Mouse (Mus musculus) hindbrain, embryonic 11.5 days (tissue): ENCODE results near the gene Gpr89. TPM values are rescaled to one million over a fixed set of nuclear protein-coding genes. Genes with fewer than 3 reads are reported as not detected.

Experiments
- ATAC-seq: fragments of 200-750 bp; cut with Nextera tagmentation; 2 replicates; pipeline ENCODE4 v1.8.0; 2017; ENCODE audit warnings: mild to moderate bottlenecking, moderate TSS enrichment, moderate library complexity; ENCODE audit not compliant: low FRiP score
- DNase-seq: peaks from one replicate; pipeline ENCODE4 v3.0.0-alpha.2; 2015; ENCODE audit warnings: low spot score
- H3K27ac ChIP-seq: fragments of 300-500 bp; sonication (generic); 2 replicates; pipeline ENCODE4 v1.5.1; 2014; ENCODE audit warnings: mild to moderate bottlenecking, low read depth, low read length
- H3K27me3 ChIP-seq: fragments of 300-500 bp; sonication (generic); 2 replicates; pipeline ENCODE4 v1.6.1; 2014; ENCODE audit warnings: mild to moderate bottlenecking, low read length, moderate library complexity, mixed read lengths; ENCODE audit not compliant: control insufficient read depth, insufficient read depth
- H3K36me3 ChIP-seq: fragments of 300-500 bp; sonication (generic); 2 replicates; pipeline ENCODE4 v1.6.1; 2014; ENCODE audit warnings: mild to moderate bottlenecking, low read length, moderate library complexity, mixed read lengths; ENCODE audit not compliant: control insufficient read depth, insufficient read depth
- H3K4me1 ChIP-seq: fragments of 300-500 bp; sonication (generic); replicated peaks from 2 replicates; pipeline ENCODE4 v1.6.1; 2014; ENCODE audit warnings: low read length, mixed read lengths; ENCODE audit not compliant: control insufficient read depth, insufficient read depth
- H3K4me2 ChIP-seq: fragments of 300-500 bp; sonication (generic); replicated peaks from 2 replicates; pipeline ENCODE4 v1.6.1; 2014; ENCODE audit warnings: mild to moderate bottlenecking, low read depth, low read length
- H3K4me3 ChIP-seq: fragments of 300-500 bp; sonication (generic); 2 replicates; pipeline ENCODE4 v1.5.1; 2014; ENCODE audit warnings: low read depth, low read length
- H3K9ac ChIP-seq: fragments of 300-500 bp; sonication (generic); 2 replicates; pipeline ENCODE4 v1.6.1; 2014; ENCODE audit warnings: low read depth, low read length
- H3K9me3 ChIP-seq: fragments of 300-500 bp; sonication (generic); 2 replicates; pipeline ENCODE4 v1.6.1; 2016; ENCODE audit warnings: low read length; ENCODE audit not compliant: control insufficient read depth
- WGBS: fragments of 180-500 bp; shearing (Covaris S2); extraction: QIAGEN DNeasy Blood & Tissue Kit; methylation state at CpG from one replicate; pipeline ENCODE4 v1.1.7; 2014; 5-methylcytosine and 5-hydroxymethylcytosine counted together
- polyA plus RNA-seq: library from polyadenylated mRNA; unstranded; fragments of >200 nt; fragmentation: Nextera tagmentation; extraction: Ambion mirVana; gene quantifications from 2 replicates; pipeline ENCODE4 v1.2.1, GENCODE M21; 2014

The Gpr89 gene
- polyA plus RNA-seq, 1 experiment from 2014 or later, result 45.9 TPM

DNA sequence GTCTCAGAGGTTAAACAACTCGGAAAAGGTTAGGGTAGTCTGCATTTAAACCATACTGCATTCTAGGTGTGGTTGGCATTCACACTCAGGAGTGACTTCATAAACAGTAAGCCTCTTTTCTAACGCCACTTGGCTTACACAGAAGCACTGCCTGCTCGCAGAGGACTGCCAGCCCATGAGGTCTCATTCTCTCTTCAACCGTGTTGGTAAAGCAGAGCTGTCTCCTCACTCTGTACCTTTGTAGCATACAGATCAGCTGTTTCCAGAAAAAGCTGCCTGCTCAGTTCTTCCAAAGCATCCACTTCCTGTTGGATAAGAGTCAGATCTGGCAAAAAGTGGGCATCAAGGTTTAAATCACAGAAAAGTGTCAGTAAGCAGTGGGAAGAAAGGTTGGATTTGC, 24.8 kb downstream of the Gpr89 start:
- H3K27me3 ChIP-seq, result no peaks in the 10 kb centered on the region
- WGBS, result 91% methylated on average over 4 of the region's 4 CpGs
- H3K4me2 ChIP-seq, result no peak overlapping the region
- no peaks in the 10 kb centered on the region for H3K4me1 ChIP-seq
- H3K9me3 ChIP-seq, result no peaks in the 10 kb centered on the region
- no peak overlapping the region for H3K27ac ChIP-seq
- no peak overlapping the region for H3K9ac ChIP-seq
- no peak for DNase-seq
- ATAC-seq, result no peak
- no peaks in the 10 kb centered on the region for H3K36me3 ChIP-seq
- H3K4me3 ChIP-seq, result no peak overlapping the region

DNA sequence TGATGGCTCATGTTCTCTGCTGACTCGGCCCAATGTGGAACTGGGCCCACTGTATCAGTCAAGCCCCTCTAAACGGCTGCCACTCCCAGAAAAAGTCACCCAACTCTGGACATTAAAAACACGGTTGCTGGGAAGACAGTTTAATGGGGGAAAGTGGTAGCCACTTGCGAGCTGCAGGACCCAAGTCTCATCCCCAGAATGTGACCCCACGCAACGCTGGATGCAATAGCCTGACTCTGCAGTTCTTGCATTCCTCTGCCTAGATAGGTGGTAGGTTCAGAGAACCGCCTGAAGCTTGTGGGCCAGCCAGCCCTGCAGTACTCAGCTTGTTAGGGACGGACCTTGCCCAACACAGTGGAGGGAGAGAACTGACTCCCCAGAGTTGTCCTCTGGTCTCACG, 25.6 kb downstream of the Gpr89 start:
- Histone ChIP-seq H3K4me1 (no peaks in the 10 kb centered on the region), H3K9me3 (no peaks in the 10 kb centered on the region), H3K9ac (no peak overlapping the region), H3K36me3 (no peaks in the 10 kb centered on the region), H3K27ac (no peak overlapping the region), H3K4me3 (no peak overlapping the region), H3K27me3 (no peaks in the 10 kb centered on the region), H3K4me2 (no peak overlapping the region)
- ATAC-seq (no peak), DNase-seq (no peak)
- WGBS, result 88% methylated on average over 9 of the region's 9 CpGs

DNA sequence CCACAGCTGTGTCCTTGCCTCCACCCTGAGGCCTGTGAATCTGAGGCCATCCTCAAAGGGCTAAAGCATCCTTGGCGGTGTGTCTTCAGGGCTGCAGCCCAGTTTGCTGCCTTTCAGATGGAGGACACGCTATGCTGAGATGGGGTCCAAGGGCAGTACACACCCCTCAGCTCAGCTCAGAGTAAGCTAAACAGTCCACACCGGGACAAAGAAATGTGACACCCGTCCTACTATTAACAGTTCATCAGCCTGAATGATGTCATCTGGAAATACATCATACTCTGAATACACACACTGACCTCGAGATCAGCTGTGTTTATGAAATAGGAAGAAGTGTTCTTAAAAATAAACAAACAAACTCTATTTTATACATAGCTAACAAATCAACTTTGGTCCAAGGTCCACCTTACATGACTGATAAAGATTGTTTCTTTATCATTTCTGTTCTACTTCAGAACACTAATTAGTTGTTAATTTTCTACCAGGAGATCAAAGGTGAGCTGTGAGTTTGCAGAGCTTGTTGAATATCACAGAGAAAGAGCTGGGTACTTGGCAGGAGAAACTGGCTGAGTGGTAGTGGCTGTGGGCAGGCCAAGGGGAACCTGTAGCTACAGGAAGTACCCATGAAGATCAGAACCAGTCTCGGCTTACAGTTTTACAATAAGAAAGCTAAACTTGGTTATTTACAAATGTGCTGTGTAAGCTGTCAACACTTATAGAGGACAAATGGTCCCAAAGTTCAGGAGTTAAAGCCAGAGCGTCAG, 30.2 kb downstream of the Gpr89 start:
- ATAC-seq (no peak), DNase-seq (no peak)
- Histone ChIP-seq H3K27ac (no peak overlapping the region), H3K36me3 (peaks cover 5% of the 10 kb centered on the region; the same call in 1 of the 2 replicates), H3K4me3 (no peak overlapping the region), H3K27me3 (no peaks in the 10 kb centered on the region), H3K9ac (no peak overlapping the region), H3K4me2 (no peak overlapping the region), H3K4me1 (no peaks in the 10 kb centered on the region), H3K9me3 (no peaks in the 10 kb centered on the region)
- WGBS, result 89% methylated on average over 7 of the region's 7 CpGs

DNA sequence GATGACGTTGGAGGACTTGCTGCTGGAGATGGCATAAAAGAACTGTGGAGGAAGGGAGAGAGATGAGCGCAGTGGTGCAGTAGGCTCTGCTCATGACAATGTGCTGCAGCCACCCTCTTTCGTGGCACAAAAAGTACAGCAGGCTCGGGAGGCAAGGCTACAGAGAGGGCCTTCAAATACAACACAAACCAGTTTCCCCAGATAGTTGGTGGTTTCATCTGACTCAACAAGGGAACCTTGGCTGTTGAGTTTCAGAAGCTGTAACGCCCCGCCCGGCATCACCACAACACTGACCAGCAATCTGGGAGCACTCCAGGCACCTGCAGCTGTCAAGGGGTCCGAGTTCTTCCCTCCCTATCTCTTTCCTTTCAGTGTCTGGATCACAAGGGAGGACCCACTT, 32.6 kb downstream of the Gpr89 start:
- no peak overlapping the region for H3K4me3 ChIP-seq
- no peak for ATAC-seq
- H3K4me1 ChIP-seq, result no peaks in the 10 kb centered on the region
- no peak overlapping the region for H3K27ac ChIP-seq
- no peaks in the 10 kb centered on the region for H3K27me3 ChIP-seq
- H3K4me2 ChIP-seq, result no peak overlapping the region
- DNase-seq, result no peak
- peaks cover 5% of the 10 kb centered on the region; the same call in 1 of the 2 replicates for H3K36me3 ChIP-seq
- no peaks in the 10 kb centered on the region for H3K9me3 ChIP-seq
- 96% methylated on average over 8 of the region's 8 CpGs for WGBS
- no peak overlapping the region for H3K9ac ChIP-seq

DNA sequence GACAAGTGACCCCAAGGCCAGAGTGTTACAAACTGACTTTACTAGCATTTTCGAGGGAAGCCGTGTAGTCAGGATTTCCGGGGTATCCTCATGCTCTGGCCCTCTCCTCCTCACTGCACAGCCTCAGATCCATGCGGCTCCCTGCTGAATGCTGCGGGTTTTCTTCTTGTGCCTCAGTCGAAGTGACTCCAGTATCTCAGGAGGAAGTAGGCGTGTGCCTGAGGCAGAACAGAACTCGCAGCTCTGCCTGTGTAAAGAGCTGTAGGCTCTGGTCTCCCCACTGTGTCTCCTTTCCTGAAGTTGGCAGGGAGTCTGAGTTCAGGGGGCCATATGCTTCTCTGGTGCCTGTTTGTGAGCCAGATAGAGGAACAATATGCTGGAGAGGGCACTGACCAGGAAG, 34.1 kb downstream of the Gpr89 start:
- no peak for DNase-seq
- H3K27me3 ChIP-seq, result no peaks in the 10 kb centered on the region
- 86% methylated on average over 8 of the region's 8 CpGs for WGBS
- H3K9ac ChIP-seq, result no peak overlapping the region
- no peak for ATAC-seq
- no peaks in the 10 kb centered on the region for H3K4me1 ChIP-seq
- no peak overlapping the region for H3K4me3 ChIP-seq
- H3K4me2 ChIP-seq, result no peak overlapping the region
- no peak overlapping the region for H3K27ac ChIP-seq
- peaks cover 5% of the 10 kb centered on the region; the same call in 1 of the 2 replicates for H3K36me3 ChIP-seq
- no peaks in the 10 kb centered on the region for H3K9me3 ChIP-seq

DNA sequence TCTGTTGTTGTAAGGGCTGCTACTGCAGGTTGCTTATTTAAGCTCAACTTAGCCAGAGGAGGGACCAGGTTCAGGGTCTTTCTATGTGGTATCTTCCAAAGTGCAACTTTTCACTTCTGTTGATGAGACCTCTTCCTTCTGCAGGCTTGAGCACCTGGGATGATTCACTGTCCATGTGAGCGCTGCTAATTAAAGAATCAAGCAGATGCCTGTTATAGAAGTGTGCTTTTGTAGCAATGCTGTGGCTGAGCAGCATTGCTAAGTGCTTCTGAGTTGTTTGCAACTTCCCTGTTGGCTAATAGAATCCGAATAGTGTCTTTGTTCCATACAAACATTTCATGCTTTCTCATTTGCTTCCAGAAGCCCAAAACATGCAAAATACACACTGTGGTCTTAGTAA, 34.9 kb downstream of the Gpr89 start:
- no peaks in the 10 kb centered on the region for H3K4me1 ChIP-seq
- no peaks in the 10 kb centered on the region for H3K9me3 ChIP-seq
- H3K27me3 ChIP-seq, result no peaks in the 10 kb centered on the region
- H3K4me3 ChIP-seq, result no peak overlapping the region
- no peak for ATAC-seq
- no peak overlapping the region for H3K4me2 ChIP-seq
- no peak overlapping the region for H3K27ac ChIP-seq
- H3K36me3 ChIP-seq, result peaks cover 5% of the 10 kb centered on the region; the same call in 1 of the 2 replicates
- DNase-seq, result no peak
- H3K9ac ChIP-seq, result no peak overlapping the region
- 88% methylated on average over 2 of the region's 2 CpGs for WGBS

DNA sequence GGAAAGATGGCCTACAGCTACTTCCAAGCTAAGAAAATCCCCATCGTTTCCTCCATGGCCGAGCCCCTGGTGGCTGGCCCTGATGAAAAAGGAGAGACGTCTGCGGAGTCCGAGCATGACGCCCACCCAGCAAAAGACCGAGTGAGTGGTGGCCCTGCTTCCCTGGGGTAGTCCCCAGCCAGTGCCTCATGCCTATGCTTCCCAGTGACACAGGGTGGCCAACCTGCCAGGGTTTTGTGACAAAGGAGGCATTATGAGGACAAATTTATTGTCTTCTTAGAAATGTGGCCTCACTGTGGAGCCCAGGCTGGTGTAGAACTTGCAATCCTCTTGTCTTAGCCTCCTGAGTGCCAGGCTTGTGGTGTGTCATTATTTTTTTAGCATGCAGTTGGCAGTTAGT, 36.1 kb downstream of the Gpr89 start:
- Histone ChIP-seq H3K27me3 (no peaks in the 10 kb centered on the region), H3K36me3 (peaks cover 5% of the 10 kb centered on the region; the same call in 1 of the 2 replicates)
- WGBS, result 94% methylated on average over 7 of the region's 7 CpGs

DNA sequence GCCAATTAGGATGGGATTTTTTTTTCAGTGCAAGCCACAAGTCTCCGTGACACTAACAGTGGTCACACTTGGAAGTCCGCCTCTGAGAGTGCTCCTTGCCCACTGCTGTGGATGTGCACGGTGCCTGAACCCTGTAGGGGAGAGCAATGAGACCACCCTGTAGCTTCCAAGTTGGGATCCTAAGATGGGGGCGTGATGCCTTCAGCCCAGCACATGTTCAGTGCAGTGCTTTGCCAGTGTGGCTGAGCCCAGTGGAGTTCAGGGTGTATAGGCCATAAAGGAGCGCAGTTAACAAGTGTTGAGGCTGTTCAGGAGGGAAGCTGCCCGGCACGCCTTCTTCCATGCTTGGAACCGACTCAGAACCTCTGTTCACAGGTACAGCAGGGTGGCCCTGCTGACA, 36.6 kb downstream of the Gpr89 start:
- no peaks in the 10 kb centered on the region for H3K9me3 ChIP-seq
- peaks cover 5% of the 10 kb centered on the region; the same call in 1 of the 2 replicates for H3K36me3 ChIP-seq
- H3K4me2 ChIP-seq, result no peak overlapping the region
- H3K4me1 ChIP-seq, result no peaks in the 10 kb centered on the region
- 90% methylated on average over 8 of the region's 8 CpGs for WGBS
- H3K4me3 ChIP-seq, result no peak overlapping the region
- DNase-seq, result no peak
- H3K27ac ChIP-seq, result no peak overlapping the region
- ATAC-seq, result no peak
- H3K27me3 ChIP-seq, result no peaks in the 10 kb centered on the region
- no peak overlapping the region for H3K9ac ChIP-seq

More for the DNA sequence above, 36.1 kb downstream of the Gpr89 start:
- Histone ChIP-seq H3K9ac (no peak overlapping the region), H3K9me3 (no peaks in the 10 kb centered on the region), H3K4me1 (no peaks in the 10 kb centered on the region), H3K27ac (no peak overlapping the region), H3K4me3 (no peak overlapping the region), H3K4me2 (no peak overlapping the region)
- no peak for DNase-seq
- ATAC-seq, result no peak

DNA sequence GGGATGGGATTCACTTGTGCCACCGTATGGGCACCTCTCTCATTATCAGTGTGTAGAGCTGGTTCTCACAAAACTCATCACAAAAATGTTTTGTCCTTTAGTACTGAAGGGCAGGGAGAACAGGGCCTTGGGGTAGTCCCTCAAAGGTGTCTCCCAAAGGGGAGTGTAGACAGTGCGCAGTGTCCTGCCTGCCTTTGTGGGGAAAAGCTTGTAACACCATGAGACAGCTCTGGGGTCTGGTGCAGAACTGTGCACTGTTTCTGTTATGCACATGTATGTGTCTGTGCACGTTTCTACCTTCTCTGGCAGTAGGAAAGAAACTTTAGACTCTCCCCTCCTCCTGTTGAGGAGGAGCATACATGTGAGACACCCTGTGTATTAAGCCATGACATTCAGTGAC, 37.3 kb downstream of the Gpr89 start:
- ATAC-seq, result no peak
- Histone ChIP-seq H3K9ac (no peak overlapping the region), H3K27me3 (no peaks in the 10 kb centered on the region), H3K4me3 (no peak overlapping the region), H3K9me3 (no peaks in the 10 kb centered on the region), H3K4me1 (no peaks in the 10 kb centered on the region), H3K36me3 (peaks cover 5% of the 10 kb centered on the region; the same call in 1 of the 2 replicates), H3K27ac (no peak overlapping the region), H3K4me2 (no peak overlapping the region)
- 95% methylated on average over 3 of the region's 3 CpGs for WGBS
- DNase-seq, result no peak
